Mouse (Mus musculus): ENCODE data around the gene Lbp.

The Lbp gene

DNA sequence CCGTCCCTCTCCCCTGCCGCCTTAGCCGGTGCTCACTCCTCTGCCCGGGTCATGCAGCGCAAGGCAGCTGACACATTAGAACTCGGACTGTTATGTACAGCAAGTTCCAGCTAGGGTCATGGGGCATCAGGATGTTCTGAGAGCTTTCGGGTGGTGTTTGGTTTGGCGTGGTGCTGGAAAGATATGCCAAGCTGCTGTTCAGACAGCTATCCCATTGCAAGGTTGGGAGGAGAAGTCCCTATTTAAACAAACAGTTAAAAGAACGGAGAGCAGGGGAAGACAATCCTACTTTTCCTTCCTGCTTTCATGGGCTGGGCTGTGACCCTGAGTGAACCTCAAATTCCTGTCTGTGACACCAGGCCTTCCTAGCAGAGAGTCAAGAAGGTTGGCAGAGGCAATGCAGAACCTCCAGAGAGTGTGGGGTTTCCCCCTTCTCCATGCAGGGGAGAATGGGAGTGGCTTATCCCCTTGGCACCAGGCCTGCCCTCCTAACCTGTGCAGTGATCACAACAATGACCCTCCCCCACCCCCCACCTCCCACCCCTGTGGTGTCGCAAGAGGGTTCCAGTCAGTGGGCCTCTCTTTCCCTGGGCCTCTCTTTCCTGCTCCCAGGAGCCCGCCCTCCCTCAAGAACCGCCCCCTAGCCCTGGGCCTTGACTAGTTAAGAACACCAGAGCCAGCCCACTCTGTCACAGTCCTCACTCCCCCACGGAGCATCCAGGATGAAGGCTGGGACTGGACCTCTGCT is at the start of gene Lbp:
TSS of gene Lbp (plus strand) at position 546 of the 748 bp plus-strand sequence.
- in situ Hi-C loops (cut with MboI, MseI) = no loop called here

DNA sequence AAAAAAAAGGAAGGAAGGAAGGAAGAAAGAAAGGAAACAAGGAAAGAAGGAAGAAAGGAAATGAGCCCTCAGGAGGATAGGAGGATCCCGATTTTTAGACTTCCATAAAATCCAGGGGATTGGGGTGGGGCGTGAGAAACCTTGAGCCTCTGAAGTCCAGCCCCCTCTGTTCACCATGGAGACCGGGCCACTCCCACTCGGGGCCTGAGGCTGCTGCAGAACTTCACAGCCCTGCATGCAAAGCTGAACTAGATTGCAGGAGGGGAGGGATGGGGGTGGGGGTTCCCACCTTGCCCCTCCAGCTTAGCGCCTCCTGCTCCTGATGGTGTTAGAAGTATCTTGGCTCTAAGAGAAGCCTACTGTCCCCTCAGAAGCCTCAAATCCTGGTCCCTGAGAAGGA is 49.4 kb upstream of the Lbp start:
- in situ Hi-C loops (cut with MboI, MseI) = loop anchor here (5.0 kb wide), 1 partner anchor 40 kb away; no protein-coding TSS in a partner anchor

DNA sequence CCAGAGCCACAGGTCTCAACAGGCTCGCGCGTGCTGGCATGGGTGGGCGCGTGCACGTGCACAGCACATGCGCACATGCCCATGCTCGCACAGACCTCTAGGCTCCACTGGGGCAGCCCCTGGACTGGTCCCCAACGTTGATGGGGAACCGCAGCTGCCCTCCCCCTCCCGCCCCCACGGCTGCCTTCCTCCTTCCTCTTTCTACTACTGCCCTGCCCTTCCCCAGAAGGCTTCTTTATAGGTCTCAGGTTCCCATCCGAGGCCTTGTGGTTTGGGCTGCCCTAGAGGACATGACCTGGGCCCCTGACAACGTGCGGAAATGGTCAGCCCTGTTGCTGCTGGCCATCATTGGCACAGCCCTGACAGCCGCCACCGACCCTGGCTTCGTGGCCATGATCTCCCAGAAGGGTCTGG is 48.3 kb upstream of the Lbp start, which contains the start of gene Bpi:
TSS of gene Bpi (plus strand) at position 90 of the 414 bp plus-strand sequence.
- in situ Hi-C loops (cut with MboI, MseI) = loop anchor here (5.0 kb wide), 1 partner anchor 41 kb away; no protein-coding TSS in a partner anchor

DNA sequence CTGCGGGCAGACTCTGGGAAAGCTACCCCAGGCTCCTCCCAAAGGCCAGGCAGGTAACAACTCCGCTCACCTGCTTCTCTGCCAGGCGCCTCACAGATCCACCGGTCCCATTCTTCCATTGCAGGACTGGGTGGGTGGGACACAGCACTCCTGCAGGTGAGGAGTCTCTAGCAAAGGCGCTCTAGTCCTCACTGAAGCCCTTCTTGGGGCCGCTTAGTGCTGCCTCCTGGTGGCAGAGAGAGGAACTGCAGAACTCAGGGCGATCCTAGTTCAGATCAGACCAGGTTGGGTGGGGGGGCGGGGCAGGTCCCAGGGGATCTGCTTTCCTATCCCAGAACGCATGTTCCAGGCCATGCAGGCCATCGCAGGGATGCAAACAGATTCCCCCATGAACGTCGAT is 47.5 kb upstream of the Lbp start:
- in situ Hi-C loops (cut with MboI, MseI) = loop anchor here (5.0 kb wide), 1 partner anchor 41 kb away; no protein-coding TSS in a partner anchor

DNA sequence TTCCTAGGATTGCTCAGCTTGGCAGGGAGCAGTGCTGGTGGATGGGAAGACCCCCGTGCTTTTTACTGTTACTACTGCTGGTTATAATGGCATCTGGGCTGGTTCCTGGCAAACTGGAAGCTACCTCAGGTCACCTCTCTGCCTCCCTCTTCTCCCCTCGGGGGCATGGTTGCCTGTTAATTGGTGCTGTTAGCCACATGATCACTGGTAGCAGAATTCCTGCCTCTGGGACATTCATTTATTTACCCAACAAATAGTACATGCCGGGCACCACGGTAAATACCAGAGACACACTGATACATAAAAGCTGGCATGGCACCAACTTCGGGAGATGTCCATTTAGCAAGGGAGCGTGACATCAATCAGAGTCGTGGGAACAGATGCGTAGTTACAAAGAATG is 46.8 kb upstream of the Lbp start:
- in situ Hi-C loops (cut with MboI, MseI) = loop anchor here (5.0 kb wide), 1 partner anchor 42 kb away; no protein-coding TSS in a partner anchor

DNA sequence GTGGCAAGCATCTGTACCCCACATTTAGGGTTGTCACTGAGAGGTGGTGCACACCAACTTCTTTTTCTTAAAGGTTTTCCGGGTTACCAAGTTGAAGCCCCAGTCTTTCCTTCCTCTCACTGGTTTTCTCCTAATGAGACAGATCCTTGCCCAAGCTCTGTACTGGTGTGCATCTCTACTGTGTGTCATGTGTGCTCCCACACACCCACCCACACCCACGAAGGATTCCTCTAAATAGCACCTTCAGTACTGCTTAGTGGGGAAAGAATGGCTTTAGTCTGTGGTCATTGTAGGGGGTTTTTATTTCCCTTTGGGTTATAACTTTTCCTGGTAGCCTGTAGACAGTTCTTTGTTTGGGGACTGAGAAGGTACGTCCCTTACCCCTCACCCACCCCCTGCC is 41.4 kb upstream of the Lbp start:
- in situ Hi-C loops (cut with MboI, MseI) = no loop called here

GRCm38 (mm10) chr2:158270017-158270416 is 36.3 kb upstream of the Lbp start:
- in situ Hi-C loops (cut with MboI, MseI) = no loop called here

DNA sequence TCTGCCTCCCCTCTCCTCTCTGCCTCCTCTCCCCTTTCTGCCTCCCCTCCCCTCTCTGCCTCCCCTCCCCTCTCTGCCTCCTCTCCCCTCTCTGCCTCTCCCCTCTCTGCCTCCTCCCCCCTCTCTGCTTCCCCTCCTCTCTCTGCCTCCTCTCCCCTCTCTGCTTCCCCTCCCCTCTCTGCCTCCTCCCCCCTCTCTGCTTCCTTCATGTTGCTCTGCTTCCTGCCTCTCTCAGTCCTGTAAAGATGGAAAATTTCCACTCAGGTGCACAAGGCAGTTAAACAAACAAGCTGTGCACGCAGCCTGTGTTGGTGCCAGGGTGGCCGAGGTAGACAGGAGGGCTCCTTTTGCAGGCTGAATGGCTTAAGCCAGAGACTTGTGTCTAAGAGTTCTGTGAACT is 32.6 kb upstream of the Lbp start:
- in situ Hi-C loops (cut with MboI, MseI) = no loop called here

DNA sequence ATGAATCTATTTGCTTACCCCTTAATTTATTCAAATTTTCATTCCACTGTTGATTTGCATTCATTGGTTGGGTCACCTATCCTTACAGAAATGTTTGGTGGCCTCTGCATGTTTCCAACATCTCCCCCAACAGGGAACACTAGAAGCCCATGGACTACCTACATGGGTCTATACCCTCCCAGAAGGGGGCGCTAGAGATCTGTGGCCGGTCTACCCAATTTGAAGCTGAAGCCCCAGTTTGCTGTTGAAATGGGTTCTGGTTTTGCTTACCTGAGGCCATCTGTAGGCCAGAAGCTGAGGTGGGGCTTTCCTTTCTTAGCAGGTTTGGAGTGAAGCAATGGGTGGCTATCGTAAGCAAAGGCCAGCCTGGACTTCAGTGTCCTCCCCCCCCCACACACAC is 30.9 kb upstream of the Lbp start:
- in situ Hi-C loops (cut with MboI, MseI) = no loop called here

- in situ Hi-C loops (cut with MboI, MseI) = no loop called here
Observed at GRCm38 (mm10) chr2:158275811-158276210, 30.5 kb upstream of the Lbp start.

GRCm38 (mm10) chr2:158276451-158276850 is 29.8 kb upstream of the Lbp start:
- in situ Hi-C loops (cut with MboI, MseI) = no loop called here

DNA sequence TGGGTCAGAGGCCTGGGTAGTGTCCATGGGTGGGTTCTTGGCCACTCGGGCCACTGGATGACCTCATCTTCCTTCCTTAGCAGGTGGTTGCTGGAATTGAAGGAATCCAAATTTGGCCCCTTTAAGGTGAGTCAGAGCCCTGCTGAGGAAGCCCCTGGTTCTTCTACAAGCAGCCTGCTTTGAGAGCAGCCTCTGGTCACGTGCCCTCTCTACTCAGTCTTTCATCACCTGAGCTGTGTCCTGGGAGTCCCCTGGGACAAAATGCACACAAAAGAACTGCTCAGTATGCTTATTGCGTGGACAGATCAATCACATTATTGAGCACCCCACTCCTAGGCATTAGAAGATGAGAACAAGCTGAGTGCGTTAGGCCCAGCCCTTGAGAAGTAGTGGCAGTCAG is 29.4 kb upstream of the Lbp start:
- in situ Hi-C loops (cut with MboI, MseI) = no loop called here

DNA sequence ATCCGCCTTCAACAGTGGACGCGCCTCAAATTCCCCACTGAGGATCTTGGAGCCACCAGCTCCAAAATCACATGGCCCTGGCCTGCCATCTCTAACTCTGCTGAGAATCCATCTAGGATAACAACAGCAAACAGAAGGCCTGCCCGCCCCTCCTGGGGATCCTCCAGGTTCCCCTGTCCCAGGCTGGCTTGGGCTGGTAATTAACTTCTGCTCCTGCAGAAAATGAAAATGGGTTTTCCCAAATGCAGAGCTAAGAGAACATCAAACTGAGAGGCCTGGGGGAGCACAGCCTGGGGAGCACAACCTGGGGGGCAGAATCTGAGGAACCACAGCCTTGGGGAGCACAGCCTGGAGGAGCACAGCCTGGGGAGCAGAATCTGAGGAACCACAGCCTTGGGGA is 26.6 kb upstream of the Lbp start:
- in situ Hi-C loops (cut with MboI, MseI) = loop anchor here (5.0 kb wide), 1 partner anchor 58 kb away; no protein-coding TSS in a partner anchor

DNA sequence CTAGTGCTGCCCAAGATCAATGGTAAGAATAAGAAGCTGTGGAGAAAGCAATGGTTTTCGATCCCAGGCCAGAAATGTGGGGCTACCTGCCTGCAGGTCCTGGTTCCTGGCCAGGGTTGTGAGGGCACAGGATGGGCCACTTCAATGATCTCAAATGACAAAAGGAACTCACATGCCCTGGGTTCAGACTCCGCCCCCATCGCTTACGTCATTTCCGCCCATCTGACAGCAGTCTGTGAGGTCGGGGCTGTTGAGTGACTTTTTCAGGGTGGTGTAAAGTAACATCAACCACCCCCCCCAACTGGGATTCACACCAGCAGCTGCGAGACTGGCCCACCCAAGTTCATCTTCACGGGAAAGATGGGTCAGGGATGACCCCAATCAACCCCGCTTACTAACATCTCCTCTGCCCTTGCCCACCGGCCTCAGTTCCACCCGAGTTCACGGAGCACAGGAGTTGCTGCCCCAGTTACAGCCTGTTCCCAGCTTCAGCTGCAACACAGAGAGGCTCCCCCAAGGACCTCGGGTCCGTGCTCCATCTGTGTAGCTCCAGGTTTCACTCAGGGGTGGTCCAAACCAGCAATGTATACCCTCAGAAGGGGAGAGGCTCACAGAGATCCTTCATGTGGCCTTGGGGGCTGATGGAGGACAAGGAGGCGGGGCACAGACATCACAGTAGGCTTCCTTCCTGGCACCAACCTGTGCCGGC is 24.6 kb upstream of the Lbp start:
- in situ Hi-C loops (cut with MboI, MseI) = loop anchor here (5.0 kb wide), 1 partner anchor 56 kb away; no protein-coding TSS in a partner anchor

DNA sequence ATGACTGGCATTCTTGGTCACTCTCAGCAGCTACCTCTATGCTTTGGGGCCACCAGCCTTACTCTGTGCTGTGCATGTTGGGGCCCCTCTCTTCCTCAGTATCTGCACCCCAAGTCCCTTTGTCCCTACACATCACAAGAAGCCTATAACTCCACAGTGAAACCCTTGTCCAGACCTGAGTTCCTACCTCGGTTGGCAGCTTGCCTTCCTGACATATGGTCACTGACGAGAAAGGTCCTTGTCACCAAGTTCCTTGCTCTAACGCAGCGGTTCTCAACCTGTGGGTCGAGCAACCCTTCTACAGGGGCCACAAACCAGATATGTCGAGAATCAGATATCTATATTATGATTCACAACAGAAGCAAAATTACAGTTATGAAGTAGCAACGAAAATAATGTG is 23.2 kb upstream of the Lbp start:
- in situ Hi-C loops (cut with MboI, MseI) = loop anchor here (5.0 kb wide), 1 partner anchor 54 kb away; no protein-coding TSS in a partner anchor

DNA sequence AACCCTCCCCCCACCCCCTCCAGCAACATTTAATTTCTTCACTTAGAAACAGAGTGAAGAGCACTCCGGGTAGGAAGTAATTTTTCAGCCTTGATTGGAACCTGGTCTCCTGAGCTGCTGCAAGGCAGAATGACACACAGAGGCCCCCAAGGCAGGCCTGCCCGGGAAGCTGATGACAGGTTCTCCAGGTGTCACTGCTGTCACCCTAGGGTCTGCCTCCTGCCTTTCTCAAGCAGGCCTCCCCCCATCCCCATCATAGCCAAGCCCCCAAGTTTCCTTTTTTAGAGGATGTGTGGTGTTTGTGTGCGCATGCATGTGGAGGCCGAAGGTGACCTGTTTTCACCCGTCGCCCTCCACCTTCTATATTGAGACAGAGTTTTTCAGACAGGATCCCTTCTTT is 22.5 kb upstream of the Lbp start:
- in situ Hi-C loops (cut with MboI, MseI) = loop anchor here (5.0 kb wide), 1 partner anchor 54 kb away; no protein-coding TSS in a partner anchor

DNA sequence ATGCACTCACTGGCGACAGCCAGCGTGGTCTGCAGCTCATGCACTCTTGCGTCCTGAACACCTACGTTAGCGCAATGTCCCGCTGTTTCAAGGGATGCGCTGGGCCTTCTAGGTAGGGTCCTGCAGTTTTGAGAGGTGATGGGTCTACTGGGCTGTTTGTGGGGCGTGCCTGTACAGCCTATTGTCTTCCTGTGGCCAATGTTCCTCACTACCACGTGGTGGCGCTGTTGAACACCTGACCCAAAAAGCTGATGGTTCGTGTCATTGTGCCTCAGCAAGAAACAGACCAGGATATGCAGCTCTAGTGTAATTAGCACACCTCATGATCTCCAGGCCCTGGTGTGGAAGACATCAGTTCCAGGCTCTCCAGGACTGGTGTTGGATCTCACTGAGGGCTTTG is 21.7 kb upstream of the Lbp start:
- in situ Hi-C loops (cut with MboI, MseI) = loop anchor here (5.0 kb wide), 1 partner anchor 53 kb away; no protein-coding TSS in a partner anchor

- in situ Hi-C loops (cut with MboI, MseI) = no loop called here
Observed at GRCm38 (mm10) chr2:158285655-158286054, 20.6 kb upstream of the Lbp start.

GRCm38 (mm10) chr2:158295700-158296099 is 10.6 kb upstream of the Lbp start:
- in situ Hi-C loops (cut with MboI, MseI) = no loop called here

DNA sequence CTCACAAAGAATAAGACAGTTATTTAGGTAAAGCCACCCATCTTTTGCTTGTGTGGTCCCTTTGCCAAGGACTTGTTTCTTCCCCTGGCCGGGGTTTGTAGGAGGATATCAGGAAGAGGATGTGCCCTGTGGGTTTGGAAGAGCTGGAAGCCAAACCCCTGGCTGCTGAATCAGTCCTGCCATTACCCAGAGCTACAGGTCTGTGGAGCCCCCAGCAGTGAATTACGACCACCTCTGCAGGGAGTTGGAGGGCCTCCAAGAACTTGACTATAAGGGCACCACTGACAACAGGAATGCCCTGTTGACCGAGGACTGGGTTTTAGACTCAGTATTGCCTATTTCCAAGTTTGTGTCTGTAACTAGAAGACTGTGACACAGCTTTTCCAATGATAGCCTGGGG is 7.1 kb upstream of the Lbp start:
- in situ Hi-C loops (cut with MboI, MseI) = no loop called here

DNA sequence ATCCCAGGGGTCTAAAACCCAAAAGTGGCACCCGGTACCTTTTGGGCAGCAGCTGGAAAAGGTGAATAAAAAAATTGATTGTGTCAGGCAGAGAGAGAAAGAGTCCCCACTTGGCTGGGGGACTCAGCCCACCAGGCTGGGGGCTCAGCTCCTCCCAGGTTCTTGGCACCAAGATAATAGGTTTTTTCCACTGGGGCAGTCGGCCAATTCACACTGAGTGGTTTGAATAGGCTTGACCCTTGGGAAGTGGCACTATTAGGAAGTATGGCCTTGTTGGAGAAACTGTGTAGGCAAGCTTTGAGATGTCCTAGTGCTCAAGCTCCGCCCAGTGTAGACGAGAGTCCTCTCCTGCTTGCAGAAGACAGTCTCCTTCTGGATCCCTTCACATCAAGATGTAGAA is 6.6 kb upstream of the Lbp start:
- in situ Hi-C loops (cut with MboI, MseI) = no loop called here

- in situ Hi-C loops (cut with MboI, MseI) = no loop called here
Observed at GRCm38 (mm10) chr2:158302807-158303206, 3.5 kb upstream of the Lbp start.

DNA sequence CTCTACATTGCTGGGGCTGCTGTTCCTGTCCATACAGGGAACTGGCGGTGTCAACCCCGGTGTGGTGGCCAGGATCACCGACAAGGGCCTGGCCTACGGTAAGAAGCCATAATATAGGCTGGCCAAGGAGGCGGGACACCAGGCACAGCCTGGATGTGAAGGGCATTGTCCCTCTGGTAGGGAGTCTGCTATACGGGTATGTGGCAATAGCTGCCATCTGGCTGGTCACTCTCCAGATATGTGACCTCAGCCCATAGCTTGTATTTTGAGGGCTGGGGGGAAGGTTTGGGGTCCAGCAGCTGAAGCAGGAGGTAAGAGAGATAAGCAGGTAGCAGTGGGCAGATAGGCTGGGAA is 380 bp downstream of the Lbp start:
- in situ Hi-C loops (cut with MboI, MseI) = no loop called here
